Mouse (Mus musculus): ENCODE measurements around the gene Gm20388.

Gm20388 gene

GRCm38 (mm10) chr8:123097786-123098584, 3187.3 kb downstream of the Gm20388 start:
- intact Hi-C loops (cut with DNase I) = no loop called here

DNA sequence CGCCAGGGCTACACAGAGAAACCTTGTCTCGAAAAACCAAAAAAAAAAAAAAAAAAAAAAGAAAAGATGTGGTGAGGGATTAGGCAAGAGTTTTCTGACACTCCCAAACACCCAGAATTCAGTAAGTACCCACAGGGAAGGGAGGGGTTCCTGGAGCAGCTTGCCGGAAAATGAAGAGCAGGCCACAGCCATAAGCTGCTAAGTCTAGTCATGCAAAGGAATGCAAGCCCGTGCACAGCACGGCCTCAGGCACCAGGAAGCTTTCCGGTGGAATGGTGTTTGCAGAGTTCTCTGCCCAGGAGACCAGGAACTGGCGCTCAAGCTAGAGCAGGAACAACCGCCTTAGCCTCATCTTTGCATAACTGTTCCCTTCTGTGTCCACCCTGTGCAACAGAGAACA, 3189.6 kb downstream of the Gm20388 start:
- intact Hi-C loops (cut with DNase I) = loop anchor here (5.0 kb wide), 1 partner anchor 193 kb away; no protein-coding TSS in a partner anchor

DNA sequence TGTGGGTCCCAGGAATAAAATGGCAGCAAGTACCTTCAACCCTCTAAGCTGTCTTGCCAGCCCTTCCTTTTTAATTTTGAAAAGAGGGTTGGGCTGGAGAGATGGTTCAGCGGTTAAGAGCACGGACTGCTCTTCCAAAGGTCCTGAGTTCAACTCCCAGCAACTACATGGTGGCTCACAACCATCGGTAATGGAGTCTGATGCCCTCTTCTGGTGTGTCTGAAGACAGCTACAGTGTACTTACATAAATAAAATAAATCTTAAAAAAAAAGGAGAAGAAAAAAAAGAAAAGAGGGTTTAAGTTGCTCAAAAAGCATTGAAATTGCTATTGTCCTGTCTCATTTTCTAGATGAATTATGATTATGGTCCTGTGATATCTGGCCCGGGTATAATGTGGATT, 3190.6 kb downstream of the Gm20388 start:
- intact Hi-C loops (cut with DNase I) = loop anchor here (5.0 kb wide), 1 partner anchor 194 kb away; no protein-coding TSS in a partner anchor

DNA sequence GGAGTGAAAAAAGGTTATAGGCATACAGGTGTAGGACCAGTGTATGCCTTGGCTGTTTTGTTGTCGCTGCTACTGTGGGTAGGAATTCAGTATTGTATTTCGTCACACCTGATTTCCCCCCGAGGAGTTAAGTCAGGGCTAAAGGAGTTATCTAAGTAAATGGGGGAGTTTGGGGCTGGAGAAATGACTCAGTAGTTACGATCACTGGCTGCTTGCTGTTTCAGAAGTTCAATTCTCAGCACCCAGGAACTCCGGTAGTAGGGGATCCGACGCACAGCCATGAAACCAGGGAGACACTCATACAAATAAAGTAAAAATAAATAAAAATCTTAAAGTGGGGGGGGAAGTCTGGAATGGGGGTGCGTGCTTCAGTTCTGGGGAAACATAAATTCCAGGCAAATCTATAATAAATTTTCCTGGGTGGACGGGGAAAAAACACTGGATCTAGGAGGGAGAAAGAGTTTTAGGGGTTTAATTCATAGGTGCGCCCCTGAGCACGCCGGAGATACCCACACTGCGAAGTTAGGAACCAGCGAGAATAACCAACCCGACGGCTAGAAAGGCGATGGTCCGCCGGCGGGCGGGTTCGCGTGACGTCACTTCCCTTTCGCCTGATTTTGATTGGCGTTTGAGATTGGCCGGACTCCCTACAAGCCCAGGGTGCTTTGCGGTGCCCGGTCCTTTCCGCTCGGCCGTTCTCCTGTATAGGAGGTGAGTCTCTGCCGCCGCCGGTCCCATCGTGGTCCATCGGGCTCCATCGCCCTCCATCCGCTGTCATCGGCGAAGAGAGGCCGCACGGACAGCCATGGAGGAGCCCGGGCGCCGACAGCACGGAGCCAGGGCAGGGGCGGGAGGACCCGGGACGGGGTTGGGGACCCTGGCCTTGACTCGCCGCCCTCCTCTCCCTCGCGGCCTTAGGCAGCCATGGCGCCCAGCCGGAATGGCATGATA, 3191.4 kb downstream of the Gm20388 start, which contains the start of gene Rpl13:
TSS of gene Rpl13 (plus strand) at position 616 of the 951 bp plus-strand sequence.
- intact Hi-C loops (cut with DNase I) = loop anchor here (5.0 kb wide), 1 partner anchor 195 kb away; no protein-coding TSS in a partner anchor

DNA sequence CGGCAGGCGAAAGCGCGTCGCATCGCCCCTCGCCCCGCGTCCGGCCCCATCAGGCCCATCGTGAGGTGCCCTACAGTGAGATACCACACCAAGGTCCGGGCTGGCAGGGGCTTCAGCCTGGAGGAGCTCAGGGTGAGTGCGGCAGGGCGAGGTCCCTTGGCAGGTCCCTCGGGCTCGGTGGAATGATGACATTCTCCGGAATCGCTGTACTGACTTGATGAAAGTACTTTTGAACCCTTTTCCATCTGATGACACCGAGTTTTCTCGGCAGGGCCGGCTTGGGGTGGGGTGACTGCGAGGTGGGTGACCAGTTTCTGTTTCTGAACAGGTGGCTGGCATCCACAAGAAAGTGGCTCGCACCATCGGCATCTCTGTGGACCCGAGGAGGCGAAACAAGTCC, 3192.2 kb downstream of the Gm20388 start:
- intact Hi-C loops (cut with DNase I) = loop anchor here (5.0 kb wide), 1 partner anchor 196 kb away; no protein-coding TSS in a partner anchor

DNA sequence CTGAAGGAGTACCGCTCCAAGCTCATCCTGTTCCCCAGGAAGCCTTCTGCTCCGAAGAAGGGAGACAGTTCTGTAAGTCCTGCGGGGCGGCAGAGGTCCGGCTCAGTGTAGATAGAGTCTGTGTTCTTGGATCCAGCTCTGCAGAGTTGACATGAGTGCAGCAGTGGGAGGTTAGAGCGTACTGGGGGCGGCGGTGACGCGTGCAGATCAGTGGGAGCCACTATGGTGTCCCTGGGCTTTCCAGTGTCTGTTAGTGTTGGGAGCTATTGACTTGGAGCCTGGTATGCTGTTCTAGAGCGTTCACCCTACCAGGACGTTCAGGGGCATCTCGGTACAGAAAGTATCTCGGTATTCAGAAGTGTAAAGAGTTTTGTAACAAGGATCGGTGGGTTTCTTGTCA, 3192.6 kb downstream of the Gm20388 start:
- intact Hi-C loops (cut with DNase I) = loop anchor here (5.0 kb wide), 1 partner anchor 196 kb away; no protein-coding TSS in a partner anchor

- intact Hi-C loops (cut with DNase I) = loop anchor here (5.0 kb wide), 1 partner anchor 197 kb away; no protein-coding TSS in a partner anchor
These were observed 3193.6 kb downstream of the Gm20388 start for GRCm38 (mm10) chr8:123104046-123104767.

DNA sequence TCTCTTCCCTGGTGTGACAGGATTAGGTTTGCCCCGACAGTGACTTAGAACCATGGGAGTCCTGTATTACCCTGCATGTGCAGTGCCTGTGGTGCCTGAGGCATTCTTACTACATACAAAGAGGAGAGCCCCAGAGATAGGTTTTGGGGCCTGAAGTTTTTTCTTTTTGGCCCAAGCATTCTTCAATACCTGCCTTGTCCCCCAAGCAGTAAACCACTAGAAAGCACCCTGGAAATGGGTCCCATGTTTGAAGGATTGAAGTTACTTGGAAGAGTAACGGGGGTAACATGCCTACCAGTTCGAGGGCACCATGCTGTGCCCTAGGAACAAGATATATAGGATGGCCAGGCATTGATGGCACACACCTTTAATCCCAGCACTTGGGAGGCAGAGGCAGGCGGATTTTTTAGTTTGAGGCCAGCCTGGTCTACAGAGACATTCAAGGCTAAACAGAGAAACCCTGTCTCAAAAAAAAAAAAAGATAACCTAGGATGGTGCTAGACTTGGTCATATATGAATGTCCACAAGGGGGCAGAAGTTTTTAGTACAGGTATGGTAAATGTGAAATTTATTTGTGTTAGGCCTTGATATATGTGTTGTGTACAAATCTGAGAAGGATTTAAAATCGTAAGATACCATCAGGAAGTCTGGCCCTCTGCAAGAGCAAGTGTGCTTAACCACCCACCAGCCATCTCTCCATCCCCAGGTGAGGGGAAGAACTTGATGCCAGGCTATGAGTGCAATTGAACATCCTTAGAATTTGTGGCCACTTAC, 3195.1 kb downstream of the Gm20388 start:
- intact Hi-C loops (cut with DNase I) = loop anchor here (5.0 kb wide), 2 partner anchors 52 to 97 kb away; partner anchors contain the start of gene Sult5a1

DNA sequence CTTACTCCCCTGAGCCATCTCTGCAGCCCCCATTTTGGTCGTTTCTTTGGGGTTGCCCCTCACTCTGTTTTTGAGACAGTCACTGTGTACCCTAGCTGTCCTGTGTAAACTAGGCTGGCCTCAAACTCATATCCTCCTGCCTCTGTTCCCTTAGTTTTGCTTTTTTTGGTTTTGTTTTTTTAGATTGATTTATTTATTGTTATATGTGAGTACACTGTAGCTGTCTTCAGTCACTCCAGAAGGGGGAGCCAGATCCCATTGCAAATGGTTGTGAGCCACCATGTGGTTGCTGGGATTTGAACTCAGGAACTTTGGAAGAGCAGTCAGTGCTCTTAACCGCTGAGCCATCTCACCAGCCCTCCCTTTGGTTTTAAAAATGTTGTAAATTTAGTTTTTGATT, 3195.9 kb downstream of the Gm20388 start:
- intact Hi-C loops (cut with DNase I) = loop anchor here (5.0 kb wide), 2 partner anchors 51 to 96 kb away; partner anchors contain the start of gene Sult5a1

DNA sequence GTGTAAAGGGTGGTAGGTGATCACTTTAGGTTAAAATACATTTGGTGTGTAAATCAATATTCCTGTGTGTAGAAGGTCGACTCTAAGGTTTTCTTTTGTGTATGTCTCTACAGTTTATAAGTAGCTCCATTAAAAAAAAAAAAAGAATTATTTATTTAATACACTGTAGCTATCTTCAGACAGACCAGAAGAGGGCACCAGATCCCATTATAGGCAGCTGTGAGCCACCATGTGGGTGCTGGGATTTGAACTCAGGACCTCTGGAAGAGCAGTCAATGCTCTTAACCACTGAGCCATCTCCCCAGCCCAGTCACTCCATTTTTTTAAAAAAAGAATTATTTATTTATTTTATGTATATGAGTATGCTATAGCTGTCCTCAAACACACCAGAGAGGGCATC, 3197.4 kb downstream of the Gm20388 start:
- intact Hi-C loops (cut with DNase I) = loop anchor here (5.0 kb wide), 2 partner anchors 49 to 94 kb away; partner anchors contain the start of gene Sult5a1

GRCm38 (mm10) chr8:123108953-123109352, 3198.3 kb downstream of the Gm20388 start:
- intact Hi-C loops (cut with DNase I) = loop anchor here (5.0 kb wide), 2 partner anchors 48 to 93 kb away; partner anchors contain the start of gene Sult5a1

DNA sequence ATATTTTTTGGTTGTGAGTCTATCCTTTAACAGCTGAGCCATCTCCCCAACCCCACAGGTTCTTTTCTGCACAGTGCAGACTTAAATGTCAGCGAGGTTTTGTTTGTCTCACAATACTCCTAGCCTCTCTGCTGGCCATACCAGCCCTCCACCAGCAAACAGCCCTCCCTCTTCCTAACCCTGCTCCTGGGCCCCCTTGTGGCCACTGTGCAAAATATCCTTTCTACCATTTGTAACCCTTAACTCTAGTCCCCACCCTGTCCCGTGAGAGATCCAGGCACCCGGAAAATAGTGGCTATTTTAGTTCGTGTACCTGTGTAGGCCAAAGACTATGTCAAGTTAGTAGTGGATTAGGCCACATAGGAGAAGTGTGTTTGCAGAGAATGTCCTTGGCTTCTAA, 3200.0 kb downstream of the Gm20388 start:
- intact Hi-C loops (cut with DNase I) = loop anchor here (5.0 to 10.0 kb wide), 2 partner anchors 37 to 174 kb away; no protein-coding TSS in a partner anchor

- intact Hi-C loops (cut with DNase I) = loop anchor here (5.0 to 10.0 kb wide), 2 partner anchors 34 to 172 kb away; no protein-coding TSS in a partner anchor
These were observed 3202.3 kb downstream of the Gm20388 start for GRCm38 (mm10) chr8:123112892-123113291.

DNA sequence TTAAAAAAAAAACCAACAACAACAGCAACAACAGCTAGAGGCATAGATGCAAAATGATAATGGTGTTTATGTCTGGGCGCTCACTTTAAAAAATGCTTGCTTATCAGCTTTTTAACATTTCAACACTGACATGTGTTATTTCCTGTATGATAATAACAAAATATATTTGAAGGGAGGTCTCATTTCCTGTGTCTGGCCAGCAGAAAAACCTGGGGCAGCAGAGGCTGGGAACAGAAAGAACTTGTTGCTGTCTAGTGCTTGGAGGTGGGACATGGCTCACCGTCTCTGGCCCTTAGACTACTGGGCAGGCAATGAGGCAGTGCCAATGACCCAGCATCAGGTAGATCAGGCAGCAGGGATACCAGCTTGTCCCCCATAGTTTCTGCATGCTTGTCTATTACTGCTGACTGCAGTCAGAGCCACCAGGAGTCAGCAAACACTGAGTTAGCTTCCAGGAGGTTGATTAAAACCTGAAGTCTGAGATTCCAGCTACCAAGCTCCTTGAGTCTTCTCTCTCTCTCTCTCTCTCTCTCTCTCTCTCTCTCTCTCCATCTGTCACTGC, 3203.3 kb downstream of the Gm20388 start:
- intact Hi-C loops (cut with DNase I) = loop anchor here (5.0 to 10.0 kb wide), 2 partner anchors 33 to 171 kb away; no protein-coding TSS in a partner anchor

DNA sequence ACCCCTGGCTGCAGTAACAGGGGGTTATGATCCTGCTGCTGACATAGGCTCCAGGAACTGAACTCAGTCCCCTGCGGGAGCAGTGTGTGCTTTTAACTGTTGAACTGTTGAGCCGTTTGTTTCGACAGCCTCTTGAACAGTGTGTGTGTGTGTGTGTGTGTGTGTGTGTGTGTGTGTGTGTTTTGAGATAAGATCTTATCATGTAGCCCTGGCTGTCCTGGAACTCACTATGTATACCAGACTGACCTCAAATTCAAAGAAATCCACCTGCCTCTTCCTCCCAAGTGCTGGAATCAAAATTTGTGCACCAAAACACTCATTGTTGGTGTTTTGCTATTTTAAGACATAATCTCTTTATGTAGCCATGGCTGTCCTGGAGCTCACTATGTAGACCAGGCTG, 3204.0 kb downstream of the Gm20388 start:
- intact Hi-C loops (cut with DNase I) = loop anchor here (5.0 to 10.0 kb wide), 2 partner anchors 33 to 170 kb away; no protein-coding TSS in a partner anchor

GRCm38 (mm10) chr8:123117127-123117731, 3206.6 kb downstream of the Gm20388 start, which contains the start of gene Cpne7:
Gene Cpne7, plus strand, starts transcription at chr8:123117374.
- intact Hi-C loops (cut with DNase I) = loop anchor here (10.0 kb wide), 1 partner anchor 168 kb away; no protein-coding TSS in a partner anchor

GRCm38 (mm10) chr8:123117744-123118143, 3207.1 kb downstream of the Gm20388 start:
- intact Hi-C loops (cut with DNase I) = loop anchor here (10.0 kb wide), 1 partner anchor 167 kb away; no protein-coding TSS in a partner anchor

- intact Hi-C loops (cut with DNase I) = no loop called here
These were observed 3211.4 kb downstream of the Gm20388 start for GRCm38 (mm10) chr8:123122059-123122458.

All from adrenal gland (tissue).